Mouse (Mus musculus) small intestine, adult 2 months (tissue): Measurements from ENCODE around the gene Phlpp2.

Experiments
- CTCF ChIP-seq: fragments of 200-500 bp; IDR thresholded peaks from 2 replicates; pipeline ENCODE4 v1.5.1; 2012; ENCODE audit warnings: low read depth, mild to moderate bottlenecking, control low read depth, inconsistent platforms, low read length, moderate library complexity, mixed read lengths; ENCODE audit not compliant: insufficient replicate concordance, insufficient read length; ENCODE audit errors: extremely low read depth
- POLR2A ChIP-seq: fragments of 200-500 bp; IDR thresholded peaks from 2 replicates; pipeline ENCODE4 v1.6.1; 2012; ENCODE audit warnings: low read depth, mild to moderate bottlenecking, control low read depth, inconsistent platforms, low read length, moderate library complexity

DNA sequence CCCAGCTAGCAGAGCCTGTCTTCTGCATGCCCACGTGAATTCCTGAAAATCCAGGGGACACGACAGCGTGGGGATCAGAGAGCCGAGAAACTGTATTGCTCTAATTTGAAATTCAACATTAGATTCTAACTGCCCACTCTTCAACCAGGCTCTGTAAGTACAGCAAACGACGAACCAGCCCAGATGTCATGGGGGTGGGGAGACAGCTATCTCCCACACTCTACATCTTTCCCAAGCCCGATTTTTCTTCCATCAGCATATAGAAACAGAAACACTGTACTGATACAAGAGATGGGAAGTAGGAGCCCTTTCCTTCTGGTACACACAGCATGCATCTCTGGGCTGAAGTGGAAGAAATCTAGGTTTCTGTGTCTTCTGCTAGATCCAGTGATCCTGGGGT is 83.8 kb downstream of the Phlpp2 start:
- TF ChIP-seq POLR2A (no peak), CTCF (no peak)
